Mouse (Mus musculus): ENCODE measurements around the gene Vmn1r203.
"Not testable (repeated sequence)": the region's sequence is repeated elsewhere in the genome, so short reads cannot be mapped to it uniquely, and the experiment has no call there.

Vmn1r203 gene

DNA sequence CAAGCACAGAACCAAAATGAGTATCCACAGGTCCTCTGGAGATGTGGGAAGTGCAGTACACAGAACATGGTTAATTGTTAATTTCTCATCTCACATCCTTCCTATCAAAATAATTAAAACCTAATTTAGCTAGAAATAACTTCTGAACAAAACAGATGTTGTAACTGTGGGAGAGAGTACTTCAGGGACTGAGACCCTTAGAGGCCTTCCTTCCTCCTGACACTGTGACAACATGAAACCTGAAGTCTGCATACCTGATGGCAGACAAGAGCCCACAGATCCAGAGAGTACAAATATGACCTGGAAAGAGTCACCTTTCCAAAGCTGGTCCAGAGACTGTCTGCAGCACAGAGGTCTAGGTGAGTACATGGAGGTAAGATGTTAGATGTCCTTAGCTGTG is at the start of gene Vmn1r203:
Vmn1r203 (plus strand) TSS at position 301 of the 400 bp plus-strand sequence.
- in situ Hi-C loops (cut with MseI, MboI), result no loop called here

DNA sequence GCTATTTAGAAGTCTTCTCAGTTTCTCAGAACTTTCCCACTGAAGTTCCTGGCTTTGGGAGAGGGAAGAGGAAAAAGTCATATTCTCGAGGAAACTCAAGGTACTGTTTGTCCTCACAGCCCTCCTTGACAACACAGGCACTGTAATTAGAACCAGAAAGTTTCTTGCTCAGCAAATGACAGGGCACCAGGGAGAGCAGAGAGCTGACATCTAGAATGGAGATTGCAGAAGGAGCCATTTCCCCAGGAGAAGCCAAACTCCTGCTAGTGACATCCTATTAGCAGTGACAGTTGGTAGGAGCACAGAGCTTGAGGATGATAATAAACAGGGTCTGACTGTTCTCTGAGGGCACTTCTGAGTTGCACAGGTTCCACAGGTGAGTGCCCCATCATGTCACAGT is 46.3 kb upstream of the Vmn1r203 start, which contains the start of gene Vmn1r201:
Vmn1r201 (plus strand) TSS at position 301 of the 400 bp plus-strand sequence.
- in situ Hi-C loops (cut with MseI, MboI), result no loop called here

DNA sequence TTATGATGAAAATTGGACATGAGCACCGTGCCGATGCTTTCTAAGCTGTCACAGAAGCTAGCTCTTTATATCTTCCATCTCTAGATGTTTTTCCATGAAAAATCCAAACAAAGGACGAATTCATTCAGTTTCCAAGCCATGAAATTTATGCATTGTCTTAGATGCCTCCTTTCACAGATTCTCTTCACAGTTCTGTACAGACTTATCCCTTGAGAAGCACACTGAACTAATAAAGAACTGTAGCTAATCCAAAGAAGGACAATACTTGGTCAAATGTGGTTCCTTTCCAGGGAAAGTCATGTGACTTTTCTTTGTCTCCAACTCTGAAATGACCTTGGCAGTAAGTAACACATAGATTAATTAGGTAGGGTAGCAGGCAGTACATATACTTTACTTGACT is 15.5 kb upstream of the Vmn1r203 start:
- in situ Hi-C loops (cut with MseI, MboI), result no loop called here

DNA sequence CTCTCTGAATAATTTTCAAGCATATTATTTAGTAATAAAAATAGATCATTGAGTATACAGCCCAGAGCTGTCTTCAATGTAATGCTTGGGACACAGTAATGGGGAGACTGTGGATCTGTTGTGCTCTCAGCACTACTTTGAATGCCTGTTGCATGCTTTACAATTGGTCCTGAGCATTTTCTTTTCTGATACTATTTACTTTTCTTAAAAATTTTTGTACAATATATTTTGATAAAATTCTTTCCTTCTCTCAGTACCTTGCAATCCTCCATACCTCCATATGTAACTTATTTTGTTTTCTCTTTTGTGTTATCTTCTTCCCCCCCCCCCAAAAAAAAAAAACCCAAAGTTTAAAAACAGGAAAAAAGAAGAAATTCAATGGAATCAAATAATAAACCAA is 12.6 kb upstream of the Vmn1r203 start, which contains the start of gene Vmn1r202:
Vmn1r202 (minus strand) TSS at position 101 of the 400 bp plus-strand sequence.
- in situ Hi-C loops (cut with MseI, MboI), result no loop called here

GRCm38 (mm10) chr13:22552898-22553297 is 35.0 kb downstream of the Vmn1r203 start, which contains the start of gene Vmn1r204:
Gene Vmn1r204 (plus strand): TSS chr13:22553198.
- in situ Hi-C loops (cut with MseI, MboI), result not testable (repeated sequence)

DNA sequence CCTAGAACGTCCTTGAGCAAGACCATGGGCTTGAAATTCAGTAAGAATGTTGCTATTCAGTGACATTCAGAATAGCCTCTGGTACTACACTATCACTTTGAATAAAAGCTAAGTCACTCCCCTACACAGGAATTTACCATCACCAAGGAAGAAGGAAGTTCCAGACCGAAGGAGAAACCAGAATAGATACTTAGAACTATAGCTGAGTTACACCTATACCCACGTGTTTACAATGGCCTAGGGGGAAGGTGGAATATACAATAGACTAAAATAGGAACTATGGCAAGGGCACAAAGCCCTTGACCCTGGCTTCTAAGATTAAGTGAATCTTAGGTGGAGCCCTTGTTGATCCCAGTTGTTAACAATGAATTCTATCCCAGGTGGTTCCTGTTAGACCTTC is 57.0 kb downstream of the Vmn1r203 start:
- in situ Hi-C loops (cut with MseI, MboI), result not testable (repeated sequence)

All from mouse trophoblast stem cell (cell line).